Mouse (Mus musculus) hindbrain, embryonic 13.5 days (tissue): ENCODE results near the gene Ppp1r11. TPM values are rescaled to one million over a fixed set of nuclear protein-coding genes. Genes with fewer than 3 reads are reported as not detected.

Experiments used
- ATAC-seq: fragments of 200-750 bp; cut with Nextera tagmentation; 2 replicates; pipeline ENCODE4 v1.8.0; 2017; ENCODE audit warnings: moderate TSS enrichment; ENCODE audit not compliant: low FRiP score
- H3K27ac ChIP-seq: fragments of 300-500 bp; sonication (generic); 2 replicates; pipeline ENCODE4 v1.5.1; 2015; ENCODE audit warnings: inconsistent platforms, mild to moderate bottlenecking, moderate library complexity
- H3K27me3 ChIP-seq: fragments of 300-500 bp; sonication (generic); 2 replicates; pipeline ENCODE4 v1.6.1; 2015; ENCODE audit warnings: mild to moderate bottlenecking, inconsistent platforms
- H3K36me3 ChIP-seq: fragments of 300-500 bp; sonication (generic); 2 replicates; pipeline ENCODE4 v1.6.1; 2015; ENCODE audit warnings: mild to moderate bottlenecking, inconsistent platforms
- H3K4me1 ChIP-seq: fragments of 300-500 bp; sonication (generic); replicated peaks from 2 replicates; pipeline ENCODE4 v1.6.1; 2015; ENCODE audit warnings: inconsistent platforms
- H3K4me2 ChIP-seq: fragments of 300-500 bp; sonication (generic); 2 replicates; pipeline ENCODE4 v1.6.1; 2015; ENCODE audit warnings: inconsistent platforms, mild to moderate bottlenecking, moderate library complexity
- H3K4me3 ChIP-seq: fragments of 300-500 bp; sonication (generic); 2 replicates; pipeline ENCODE4 v1.5.1; 2015; ENCODE audit warnings: mild to moderate bottlenecking, inconsistent platforms
- H3K9ac ChIP-seq: fragments of 300-500 bp; sonication (generic); 2 replicates; pipeline ENCODE4 v1.6.1; 2015; ENCODE audit warnings: mild to moderate bottlenecking, inconsistent platforms
- H3K9me3 ChIP-seq: fragments of 300-500 bp; sonication (generic); 2 replicates; pipeline ENCODE4 v1.6.1; 2016; ENCODE audit warnings: inconsistent platforms
- WGBS: fragments of 180-500 bp; shearing (Covaris S2); methylation state at CpG from one replicate; pipeline ENCODE4 v1.1.7; 2015; 5-methylcytosine and 5-hydroxymethylcytosine counted together
- polyA plus RNA-seq: library from polyadenylated mRNA; unstranded; fragments of >200 nt; fragmentation: Nextera tagmentation; extraction: Ambion mirVana; gene quantifications from 2 replicates; pipeline ENCODE4 v1.2.1, GENCODE M21; 2015

Ppp1r11 gene
- polyA plus RNA-seq, 1 experiment from 2014 or later, result 169 TPM

- Histone ChIP-seq H3K4me2 (no peak overlapping the region), H3K9me3 (no peaks in the 10 kb centered on the region), H3K27me3 (no peaks in the 10 kb centered on the region), H3K4me1 (no peaks in the 10 kb centered on the region), H3K9ac (no peak overlapping the region), H3K4me3 (no peak overlapping the region), H3K27ac (no peak overlapping the region), H3K36me3 (no peaks in the 10 kb centered on the region)
- no peak for ATAC-seq
- WGBS, result 82% methylated on average over 6 of the region's 6 CpGs
These were observed 21.3 kb downstream of the Ppp1r11 start for GRCm38 (mm10) chr17:36930233-36930632.

- Histone ChIP-seq H3K4me1 (no peaks in the 10 kb centered on the region), H3K27ac (no peak overlapping the region), H3K4me3 (no peak overlapping the region), H3K9me3 (no peaks in the 10 kb centered on the region), H3K9ac (no peak overlapping the region), H3K4me2 (no peak overlapping the region), H3K27me3 (no peaks in the 10 kb centered on the region), H3K36me3 (no peaks in the 10 kb centered on the region)
- WGBS, result 82% methylated on average over 12 of the region's 12 CpGs
- ATAC-seq, result no peak
These were observed 22.2 kb downstream of the Ppp1r11 start for GRCm38 (mm10) chr17:36929236-36929932.

- H3K9me3 ChIP-seq, result no peaks in the 10 kb centered on the region
- H3K9ac ChIP-seq, result no peak overlapping the region
- H3K27ac ChIP-seq, result no peak overlapping the region
- no peak overlapping the region for H3K4me2 ChIP-seq
- H3K36me3 ChIP-seq, result no peaks in the 10 kb centered on the region
- no peak for ATAC-seq
- H3K27me3 ChIP-seq, result no peaks in the 10 kb centered on the region
- 68% methylated on average over 10 of the region's 10 CpGs for WGBS
- H3K4me1 ChIP-seq, result no peaks in the 10 kb centered on the region
- no peak overlapping the region for H3K4me3 ChIP-seq
These were observed 23.9 kb downstream of the Ppp1r11 start for GRCm38 (mm10) chr17:36927496-36928120.

GRCm38 (mm10) chr17:36923491-36923890, 28.1 kb downstream of the Ppp1r11 start:
- Histone ChIP-seq H3K4me3 (no peak overlapping the region), H3K9me3 (no peaks in the 10 kb centered on the region), H3K4me2 (no peak overlapping the region), H3K36me3 (no peaks in the 10 kb centered on the region), H3K27me3 (no peaks in the 10 kb centered on the region), H3K9ac (no peak overlapping the region), H3K4me1 (no peaks in the 10 kb centered on the region), H3K27ac (no peak overlapping the region)
- WGBS, result 67% methylated on average over 4 of the region's 4 CpGs
- no peak for ATAC-seq

GRCm38 (mm10) chr17:36922715-36923114, 28.8 kb downstream of the Ppp1r11 start:
- no peaks in the 10 kb centered on the region for H3K36me3 ChIP-seq

GRCm38 (mm10) chr17:36920239-36920638, 31.3 kb downstream of the Ppp1r11 start:
- 53% methylated on average over 15 of the region's 15 CpGs for WGBS
- Histone ChIP-seq H3K36me3 (no peaks in the 10 kb centered on the region), H3K27me3 (no peaks in the 10 kb centered on the region), H3K4me3 (no peak overlapping the region), H3K4me2 (no peak overlapping the region), H3K9ac (no peak overlapping the region), H3K9me3 (no peaks in the 10 kb centered on the region), H3K4me1 (no peaks in the 10 kb centered on the region), H3K27ac (no peak overlapping the region)
- no peak for ATAC-seq

More at GRCm38 (mm10) chr17:36922715-36923114, 28.8 kb downstream of the Ppp1r11 start:
- no peaks in the 10 kb centered on the region for H3K9me3 ChIP-seq
- H3K9ac ChIP-seq, result no peak overlapping the region
- no peak overlapping the region for H3K27ac ChIP-seq
- 89% methylated on average over 4 of the region's 4 CpGs for WGBS
- no peak overlapping the region for H3K4me2 ChIP-seq
- ATAC-seq, result no peak
- H3K27me3 ChIP-seq, result no peaks in the 10 kb centered on the region
- H3K4me3 ChIP-seq, result no peak overlapping the region
- H3K4me1 ChIP-seq, result no peaks in the 10 kb centered on the region

GRCm38 (mm10) chr17:36915076-36915475, 36.5 kb downstream of the Ppp1r11 start:
- Histone ChIP-seq H3K4me1 (no peaks in the 10 kb centered on the region), H3K4me2 (no peak overlapping the region), H3K9ac (no peak overlapping the region), H3K27ac (no peak overlapping the region), H3K27me3 (no peaks in the 10 kb centered on the region), H3K9me3 (no peaks in the 10 kb centered on the region), H3K4me3 (no peak overlapping the region), H3K36me3 (no peaks in the 10 kb centered on the region)
- 17% methylated on average over 9 of the region's 9 CpGs for WGBS
- ATAC-seq, result 0 out of 2 replicates have a peak, but pooled peaks have one; percentile 32

GRCm38 (mm10) chr17:36914108-36914507, 37.4 kb downstream of the Ppp1r11 start:
- 14% methylated on average over 2 of the region's 2 CpGs for WGBS
- ATAC-seq, result no peak
- no peak overlapping the region for H3K9ac ChIP-seq

GRCm38 (mm10) chr17:36912031-36912430, 39.5 kb downstream of the Ppp1r11 start:
- Histone ChIP-seq H3K9ac (no peak overlapping the region), H3K36me3 (no peaks in the 10 kb centered on the region), H3K4me1 (no peaks in the 10 kb centered on the region), H3K4me2 (no peak overlapping the region), H3K9me3 (no peaks in the 10 kb centered on the region), H3K4me3 (no peak overlapping the region), H3K27me3 (0 out of 2 replicates have a peak, but pooled peaks cover 7% of the 10 kb centered on the region), H3K27ac (no peak overlapping the region)
- no peak for ATAC-seq
- 77% methylated on average over 2 of the region's 2 CpGs for WGBS

More at GRCm38 (mm10) chr17:36914108-36914507, 37.4 kb downstream of the Ppp1r11 start:
- H3K4me2 ChIP-seq, result no peak overlapping the region
- 0 out of 2 replicates have a peak, but pooled peaks cover 6% of the 10 kb centered on the region for H3K27me3 ChIP-seq
- no peaks in the 10 kb centered on the region for H3K36me3 ChIP-seq
- no peak overlapping the region for H3K4me3 ChIP-seq
- H3K4me1 ChIP-seq, result no peaks in the 10 kb centered on the region
- no peaks in the 10 kb centered on the region for H3K9me3 ChIP-seq
- no peak overlapping the region for H3K27ac ChIP-seq

- Histone ChIP-seq H3K36me3 (no peaks in the 10 kb centered on the region), H3K9me3 (no peaks in the 10 kb centered on the region), H3K4me3 (no peak overlapping the region), H3K4me2 (no peak overlapping the region), H3K9ac (no peak overlapping the region), H3K4me1 (no peaks in the 10 kb centered on the region), H3K27ac (no peak overlapping the region), H3K27me3 (0 out of 2 replicates have a peak, but pooled peaks cover 7% of the 10 kb centered on the region)
- 69% methylated on average over 4 of the region's 4 CpGs for WGBS
- ATAC-seq, result no peak
These were observed 41.7 kb downstream of the Ppp1r11 start for GRCm38 (mm10) chr17:36909802-36910201.

GRCm38 (mm10) chr17:36908235-36908634, 43.3 kb downstream of the Ppp1r11 start:
- H3K9me3 ChIP-seq, result no peaks in the 10 kb centered on the region
- H3K4me2 ChIP-seq, result no peak overlapping the region
- H3K4me3 ChIP-seq, result no peak overlapping the region
- H3K4me1 ChIP-seq, result no peaks in the 10 kb centered on the region
- WGBS, result 45% methylated on average over 1 of the region's 1 CpGs
- 0 out of 2 replicates have a peak, but pooled peaks cover 7% of the 10 kb centered on the region for H3K27me3 ChIP-seq
- H3K36me3 ChIP-seq, result no peaks in the 10 kb centered on the region
- ATAC-seq, result no peak
- no peak overlapping the region for H3K9ac ChIP-seq
- no peak overlapping the region for H3K27ac ChIP-seq

- no peak for ATAC-seq
- Histone ChIP-seq H3K9me3 (no peaks in the 10 kb centered on the region), H3K9ac (no peak overlapping the region), H3K36me3 (no peaks in the 10 kb centered on the region), H3K27me3 (no peaks in the 10 kb centered on the region), H3K4me2 (no peak overlapping the region), H3K4me3 (no peak overlapping the region), H3K27ac (no peak overlapping the region), H3K4me1 (no peaks in the 10 kb centered on the region)
- 75% methylated on average over 3 of the region's 3 CpGs for WGBS
These were observed 47.9 kb downstream of the Ppp1r11 start for GRCm38 (mm10) chr17:36903651-36904050.

GRCm38 (mm10) chr17:36900691-36901090, 50.9 kb downstream of the Ppp1r11 start:
- no peak for ATAC-seq
- Histone ChIP-seq H3K9ac (no peak overlapping the region), H3K27ac (no peak overlapping the region), H3K36me3 (no peaks in the 10 kb centered on the region), H3K4me1 (no peaks in the 10 kb centered on the region), H3K4me3 (no peak overlapping the region), H3K4me2 (no peak overlapping the region), H3K9me3 (no peaks in the 10 kb centered on the region), H3K27me3 (no peaks in the 10 kb centered on the region)
- 39% methylated on average over 1 of the region's 1 CpGs for WGBS
